Mouse (Mus musculus) C2C12 (cell line): ENCODE measurements around the gene Slc12a8. TPM values are rescaled to one million over a fixed set of nuclear protein-coding genes. Genes with fewer than 3 reads are reported as not detected.
A peak's percentile ranks its signal among the peaks of the same experiment; 100 is the strongest.

ENCODE experiments used
- H3K27me3 ChIP-seq: one replicate; pipeline ENCODE4 v1.6.1; 2011; ENCODE audit not compliant: control insufficient read depth, insufficient read depth, insufficient read length
- H3K36me3 ChIP-seq: one replicate; pipeline ENCODE4 v1.6.1; 2011; ENCODE audit not compliant: control insufficient read depth, insufficient read depth
- H3K4me3 ChIP-seq: one replicate; pipeline ENCODE4 v1.5.1; 2011; ENCODE audit warnings: mild to moderate bottlenecking, control low read depth; ENCODE audit not compliant: poor library complexity, insufficient read depth, severe bottlenecking
- H3K79me2 ChIP-seq: one replicate; pipeline ENCODE4 v1.6.1; 2011; ENCODE audit not compliant: control insufficient read depth, insufficient read depth
- H3K79me3 ChIP-seq: one replicate; pipeline ENCODE4 v1.6.1; 2011; ENCODE audit warnings: low read depth, control low read depth
- H3ac ChIP-seq: one replicate; pipeline ENCODE3; 2011; ENCODE audit warnings: low read depth; ENCODE audit not compliant: control insufficient read depth, insufficient read length
- CEBPB ChIP-seq: IDR thresholded peaks from one replicate; pipeline ENCODE4 v1.6.1; 2011; ENCODE audit warnings: low read depth, mild to moderate bottlenecking, control low read depth, moderate library complexity
- CTCF ChIP-seq: IDR thresholded peaks from one replicate; pipeline ENCODE4 v1.5.1; 2011; ENCODE audit not compliant: control insufficient read depth, insufficient read depth, insufficient read length
- FOSL1 ChIP-seq: IDR thresholded peaks from one replicate; pipeline ENCODE4 v1.8.0; 2011; ENCODE audit warnings: mild to moderate bottlenecking, low read length; ENCODE audit not compliant: poor library complexity, insufficient read depth, severe bottlenecking
- MAX ChIP-seq: IDR thresholded peaks from one replicate; pipeline ENCODE4 v1.6.1; 2011; ENCODE audit warnings: mild to moderate bottlenecking, control low read depth
- MYOD1 ChIP-seq: IDR thresholded peaks from one replicate; pipeline ENCODE4 v1.6.1; 2011; ENCODE audit warnings: low read depth; ENCODE audit not compliant: control insufficient read depth, insufficient read length
- MYOG ChIP-seq: IDR thresholded peaks from one replicate; pipeline ENCODE4 v1.6.1; 2011; ENCODE audit not compliant: control insufficient read depth, insufficient read length; ENCODE audit errors: extremely low read depth
- USF1 ChIP-seq: IDR thresholded peaks from one replicate; pipeline ENCODE4 v1.6.1; 2011; ENCODE audit warnings: low read depth, mild to moderate bottlenecking, control low read depth, moderate library complexity
- polyA plus RNA-seq: library from polyadenylated mRNA; unstranded; fragments of >200 nt; fragmentation: generic; extraction: Trizol; gene quantifications from one replicate; pipeline ENCODE4 v1.2.1, GENCODE M21; 2012; ENCODE audit warnings: missing spikeins

Gene Slc12a8
- polyA plus RNA-seq, 1 experiment, result 0.06 TPM

GRCm38 (mm10) chr16:33563538-33564013 lies 46.4 kb downstream of the Slc12a8 start:
- no peak for TF ChIP-seq CTCF
- TF ChIP-seq MAX, result no peak
- no peak for TF ChIP-seq USF1
- Histone ChIP-seq H3K36me3 (no peaks in the 10 kb centered on the region), H3K79me3 (no peaks in the 10 kb centered on the region), H3K27me3 (no peaks in the 10 kb centered on the region), H3K79me2 (no peaks in the 10 kb centered on the region), H3ac (no peak overlapping the region), H3K4me3 (no peak overlapping the region)

GRCm38 (mm10) chr16:33566467-33566866 lies 49.3 kb downstream of the Slc12a8 start:
- TF ChIP-seq CEBPB (peak; percentile 77), MYOD1 (no peak)
- no peak overlapping the region for H3ac ChIP-seq
- no peaks in the 10 kb centered on the region for H3K79me3 ChIP-seq
- no peaks in the 10 kb centered on the region for H3K79me2 ChIP-seq
- no peaks in the 10 kb centered on the region for H3K27me3 ChIP-seq
- no peak overlapping the region for H3K4me3 ChIP-seq
- H3K36me3 ChIP-seq, result no peaks in the 10 kb centered on the region

GRCm38 (mm10) chr16:33567736-33568135 lies 50.6 kb downstream of the Slc12a8 start:
- Histone ChIP-seq H3K79me3 (no peaks in the 10 kb centered on the region), H3K79me2 (no peaks in the 10 kb centered on the region), H3K36me3 (no peaks in the 10 kb centered on the region), H3K4me3 (no peak overlapping the region), H3K27me3 (no peaks in the 10 kb centered on the region), H3ac (no peak overlapping the region)
- TF ChIP-seq FOSL1 (no peak), USF1 (no peak), MYOD1 (no peak), MAX (no peak), CTCF (no peak), MYOG (no peak), CEBPB (no peak)

DNA sequence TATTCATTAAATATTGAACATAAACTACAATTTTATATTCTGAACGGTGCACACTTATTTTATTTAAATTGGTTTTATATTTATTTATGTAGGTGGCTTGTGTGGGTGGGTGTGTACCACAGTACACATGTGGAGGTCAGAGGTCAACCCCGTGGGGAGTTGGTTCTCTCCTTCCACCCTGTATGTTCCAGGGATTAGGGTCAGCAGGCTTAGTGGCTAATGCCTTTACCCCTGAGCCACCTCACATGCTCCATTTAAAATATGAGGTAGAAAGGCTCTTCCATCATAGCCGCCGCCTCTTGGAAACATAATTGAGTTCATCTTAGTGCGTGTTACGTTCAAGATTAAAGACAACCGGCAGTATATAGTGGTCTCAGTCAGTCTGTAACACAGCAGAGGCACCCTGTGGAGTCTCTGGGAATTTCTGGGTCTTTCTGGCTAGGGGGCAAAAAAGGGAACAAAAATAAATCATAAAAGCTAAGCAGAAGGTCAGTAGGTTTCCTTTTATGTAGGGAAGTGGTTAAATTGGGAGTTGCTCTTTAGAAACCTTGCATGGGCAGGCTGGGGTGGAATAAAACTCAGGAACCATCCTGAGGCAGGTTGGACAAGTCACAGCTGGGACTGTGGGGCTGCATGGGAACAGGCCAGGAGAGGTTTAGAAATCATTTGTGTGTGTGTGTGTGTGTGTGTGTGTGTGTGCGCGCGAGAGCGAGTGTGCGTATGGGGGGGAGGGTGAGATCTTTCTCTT lies 51.3 kb downstream of the Slc12a8 start:
- Histone ChIP-seq H3K79me2 (no peaks in the 10 kb centered on the region), H3K79me3 (no peaks in the 10 kb centered on the region), H3K27me3 (no peaks in the 10 kb centered on the region), H3K4me3 (no peak overlapping the region), H3ac (no peak overlapping the region), H3K36me3 (no peaks in the 10 kb centered on the region)
- TF ChIP-seq FOSL1 (no peak), USF1 (no peak), MYOG (no peak), MAX (no peak), CTCF (no peak), CEBPB (no peak), MYOD1 (no peak)

- Histone ChIP-seq H3K79me2 (no peaks in the 10 kb centered on the region), H3K36me3 (no peaks in the 10 kb centered on the region), H3K79me3 (no peaks in the 10 kb centered on the region), H3K4me3 (no peak overlapping the region), H3ac (no peak overlapping the region), H3K27me3 (no peaks in the 10 kb centered on the region)
- TF ChIP-seq USF1 (no peak), CTCF (no peak), MAX (no peak), MYOD1 (no peak), MYOG (no peak), CEBPB (no peak), FOSL1 (no peak)
Measured at GRCm38 (mm10) chr16:33572646-33573045, 55.5 kb downstream of the Slc12a8 start.

DNA sequence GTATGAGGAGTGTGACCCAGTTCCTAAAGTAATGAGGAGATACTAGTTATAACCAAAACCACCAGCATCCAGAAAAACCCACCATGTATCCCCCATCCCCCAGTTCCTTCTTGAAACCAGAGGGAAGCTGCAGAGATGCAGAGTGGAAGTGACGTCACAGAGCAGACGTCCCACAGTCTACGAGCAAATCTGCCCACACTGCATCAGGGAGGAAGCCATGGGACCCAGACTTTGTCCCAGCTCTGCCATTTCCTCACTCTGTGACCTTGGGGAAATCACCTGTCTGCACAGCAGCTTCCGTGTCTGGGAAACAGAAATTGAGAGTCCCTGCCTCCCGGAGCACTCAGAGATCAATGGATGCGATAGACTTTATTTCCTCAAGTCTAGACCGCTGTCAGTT lies 56.6 kb downstream of the Slc12a8 start:
- no peaks in the 10 kb centered on the region for H3K36me3 ChIP-seq
- TF ChIP-seq MYOD1 (no peak), CTCF (no peak), CEBPB (no peak), MYOG (no peak), USF1 (no peak), FOSL1 (no peak), MAX (no peak)

More for the DNA sequence above, 56.6 kb downstream of the Slc12a8 start:
- Histone ChIP-seq H3K79me2 (no peaks in the 10 kb centered on the region), H3K4me3 (no peak overlapping the region), H3K27me3 (no peaks in the 10 kb centered on the region), H3ac (no peak overlapping the region), H3K79me3 (no peaks in the 10 kb centered on the region)
